Mouse (Mus musculus): ENCODE results near the gene Sde2. TPM values are rescaled to one million over a fixed set of nuclear protein-coding genes. Genes with fewer than 3 reads are reported as not detected.
A peak's percentile ranks its signal among the peaks of the same experiment; 100 is the strongest.

Gene Sde2
- polyA plus RNA-seq, 1 experiment: 15.3 TPM

- Histone ChIP-seq H3K4me2 (ENCODE audit: low read depth) (peak overlapping the region; percentile 59), H3K36me3 (ENCODE audit: control insufficient read depth, insufficient read depth) (peaks cover 1% of the 10 kb centered on the region)
- TF ChIP-seq MYOD1 (IDR thresholded peaks at IDR 0.05; ENCODE audit: control insufficient read depth in 1 of 3, insufficient read length in 2 of 3, low read depth in 2 of 3) (peak in 1 of 3 experiments; percentile 36), POLR2A (IDR thresholded peaks at IDR 0.05; ENCODE audit: insufficient read length, low read depth) (no peak)
Observed at GRCm38 (mm10) chr1:180913797-180914196, 62.9 kb downstream of the Sde2 start.

GRCm38 (mm10) chr1:180916425-180916824 is 65.5 kb downstream of the Sde2 start:
- Histone ChIP-seq H3K36me3 (ENCODE audit: control insufficient read depth, insufficient read depth) (no peaks in the 10 kb centered on the region), H3K4me2 (ENCODE audit: low read depth) (no peak overlapping the region), H3K79me2 (ENCODE audit: control insufficient read depth, insufficient read depth) (no peaks in the 10 kb centered on the region), H3K4me3 (no peak overlapping the region), H3K27me3 (ENCODE audit: control insufficient read depth, insufficient read depth, insufficient read length) (no peaks in the 10 kb centered on the region), H3ac (ENCODE audit: control insufficient read depth, insufficient read length) (no peak overlapping the region)
- no peak for TF ChIP-seq MYOG (IDR thresholded peaks at IDR 0.05; ENCODE audit: control insufficient read depth in 1 of 3, insufficient read depth in 1 of 3, insufficient read length in 2 of 3, low read depth in 2 of 3)
- no peak for TF ChIP-seq TCF3 (IDR thresholded peaks at IDR 0.05; ENCODE audit: insufficient read length, low read depth)
- TF ChIP-seq CEBPB (IDR thresholded peaks at IDR 0.05; ENCODE audit: insufficient read depth, poor library complexity, severe bottlenecking): no peak

More at GRCm38 (mm10) chr1:180913797-180914196, 62.9 kb downstream of the Sde2 start:
- no peaks in the 10 kb centered on the region for H3K79me2 ChIP-seq (ENCODE audit: control insufficient read depth, insufficient read depth)
- no peaks in the 10 kb centered on the region for H3K27me3 ChIP-seq (ENCODE audit: control insufficient read depth, insufficient read depth, insufficient read length)
- H3K4me3 ChIP-seq: no peak overlapping the region
- no peak overlapping the region for H3ac ChIP-seq (ENCODE audit: control insufficient read depth, insufficient read length)

- Histone ChIP-seq H3K4me3 (no peak overlapping the region), H3ac (ENCODE audit: control insufficient read depth, insufficient read length) (no peak overlapping the region), H3K79me2 (ENCODE audit: control insufficient read depth, insufficient read depth) (no peaks in the 10 kb centered on the region), H3K36me3 (ENCODE audit: control insufficient read depth, insufficient read depth) (no peaks in the 10 kb centered on the region), H3K4me2 (ENCODE audit: low read depth) (no peak overlapping the region), H3K27me3 (ENCODE audit: control insufficient read depth, insufficient read depth, insufficient read length) (no peaks in the 10 kb centered on the region)
- TF ChIP-seq USF1 (IDR thresholded peaks at IDR 0.05; ENCODE audit: low read depth) (no peak), CEBPB (IDR thresholded peaks at IDR 0.05; ENCODE audit: insufficient read depth, poor library complexity, severe bottlenecking) (no peak), SRF (IDR thresholded peaks at IDR 0.05; ENCODE audit: control insufficient read depth, insufficient read length, low read depth) (no peak), E2F4 (IDR thresholded peaks at IDR 0.05; ENCODE audit: insufficient read depth) (no peak), MYOD1 (IDR thresholded peaks at IDR 0.05; ENCODE audit: control insufficient read depth in 1 of 3, insufficient read length in 2 of 3, low read depth in 2 of 3) (no peak), MAX (IDR thresholded peaks at IDR 0.05; ENCODE audit: low read depth) (no peak)
Observed at GRCm38 (mm10) chr1:180917053-180917452, 66.1 kb downstream of the Sde2 start.

Other genes starting within 250 kb of the Sde2 start
- 1.9 TPM for gene Lin9, start 210.0 kb upstream of the Sde2 start, polyA plus RNA-seq (2012; fragmentation: generic; extraction: Trizol)
- gene Mixl1, start 154.1 kb upstream of the Sde2 start, polyA plus RNA-seq (2012; fragmentation: generic; extraction: Trizol): not detected
- 13.6 TPM for gene Acbd3, start 125.1 kb upstream of the Sde2 start, polyA plus RNA-seq (2012; fragmentation: generic; extraction: Trizol)
- 597 TPM for gene H3f3a, start 37.2 kb upstream of the Sde2 start, polyA plus RNA-seq (2012; fragmentation: generic; extraction: Trizol)
- not detected for gene Lefty2, start 42.0 kb downstream of the Sde2 start, polyA plus RNA-seq (2012; fragmentation: generic; extraction: Trizol)
- 52.6 TPM for gene Pycr2, start 53.2 kb downstream of the Sde2 start, polyA plus RNA-seq (2012; fragmentation: generic; extraction: Trizol)
- 2.9 TPM for gene Lefty1, start 83.9 kb downstream of the Sde2 start, polyA plus RNA-seq (2012; fragmentation: generic; extraction: Trizol)
- 45.5 TPM for gene Tmem63a, start 91.2 kb downstream of the Sde2 start, polyA plus RNA-seq (2012; fragmentation: generic; extraction: Trizol)
- gene Ephx1, start 169.8 kb downstream of the Sde2 start, polyA plus RNA-seq (2012; fragmentation: generic; extraction: Trizol): 116 TPM
- not detected for gene 9130409I23Rik, start 200.1 kb downstream of the Sde2 start, polyA plus RNA-seq (2012; fragmentation: generic; extraction: Trizol)

Measured in myocyte (in vitro differentiated cells).